Mouse (Mus musculus): ENCODE measurements around the gene Exoc3l2.

Exoc3l2 gene

DNA sequence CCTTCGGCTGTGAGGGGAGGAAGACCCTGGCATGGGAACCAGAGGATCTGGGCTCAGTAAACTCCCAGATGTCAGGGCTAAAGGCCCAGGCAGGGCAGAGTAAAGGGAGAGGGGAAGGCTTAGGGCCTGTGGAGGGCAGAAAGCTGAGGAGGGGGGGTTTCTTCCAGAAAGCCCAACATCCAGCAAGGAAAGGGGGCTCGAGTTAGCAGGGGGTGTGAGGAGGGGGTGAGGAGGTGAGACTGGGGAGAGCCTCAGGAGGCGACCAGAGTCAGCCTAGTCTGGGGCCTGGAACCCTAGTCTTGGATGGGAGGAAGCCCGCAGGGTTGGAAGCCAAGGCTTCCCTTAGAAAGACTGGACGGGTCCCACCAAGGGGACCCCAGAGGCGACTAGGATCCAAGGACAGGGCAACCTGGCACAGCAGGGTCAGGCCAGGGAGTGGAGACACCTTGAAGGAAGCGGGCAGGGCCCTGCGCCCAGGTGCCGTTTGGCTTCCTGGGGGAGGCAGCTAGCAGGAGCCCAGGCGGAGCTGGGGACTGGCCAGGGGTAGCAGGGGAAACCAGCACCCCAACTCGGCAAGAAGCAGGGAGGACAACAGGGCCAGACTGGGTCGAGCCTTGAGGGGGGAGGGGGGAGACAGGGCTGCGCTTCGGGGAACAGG lies 5.6 kb upstream of the Exoc3l2 start:
- DNase-seq: no peak

GRCm38 (mm10) chr7:19458072-19458486 lies 5.1 kb upstream of the Exoc3l2 start:
- DNase-seq: peak; percentile 88

DNA sequence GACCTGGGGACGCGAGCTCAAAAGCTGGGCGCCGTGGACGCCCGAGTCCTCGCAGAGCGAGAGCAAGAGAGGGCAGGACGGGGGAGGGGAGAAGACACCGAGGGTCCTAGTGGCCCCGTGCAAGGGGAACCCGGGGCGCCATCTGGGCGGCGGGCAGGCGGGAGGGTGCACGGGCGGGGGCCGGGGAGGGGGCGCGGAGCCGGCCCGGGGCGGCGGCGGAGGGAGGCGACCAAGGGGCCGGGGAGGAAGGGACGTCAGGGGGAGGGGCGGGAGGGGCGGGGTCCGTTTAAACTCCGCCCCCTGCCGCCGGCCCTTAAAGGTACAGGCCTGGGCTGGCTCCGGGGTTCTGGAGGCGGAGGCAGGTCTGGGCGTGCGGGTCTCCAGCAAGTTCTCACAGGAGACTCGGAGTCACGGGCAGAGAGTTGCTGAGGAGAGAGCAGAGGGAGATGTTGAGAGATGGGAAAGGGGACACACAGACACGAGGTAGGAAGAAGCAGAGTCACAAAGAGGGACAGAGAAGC lies 4.5 kb upstream of the Exoc3l2 start, which contains the start of gene Mark4:
Gene Mark4, minus strand, starts transcription at position 231 of the 521 bp plus-strand sequence.
- DNase-seq: peak; percentile 90

DNA sequence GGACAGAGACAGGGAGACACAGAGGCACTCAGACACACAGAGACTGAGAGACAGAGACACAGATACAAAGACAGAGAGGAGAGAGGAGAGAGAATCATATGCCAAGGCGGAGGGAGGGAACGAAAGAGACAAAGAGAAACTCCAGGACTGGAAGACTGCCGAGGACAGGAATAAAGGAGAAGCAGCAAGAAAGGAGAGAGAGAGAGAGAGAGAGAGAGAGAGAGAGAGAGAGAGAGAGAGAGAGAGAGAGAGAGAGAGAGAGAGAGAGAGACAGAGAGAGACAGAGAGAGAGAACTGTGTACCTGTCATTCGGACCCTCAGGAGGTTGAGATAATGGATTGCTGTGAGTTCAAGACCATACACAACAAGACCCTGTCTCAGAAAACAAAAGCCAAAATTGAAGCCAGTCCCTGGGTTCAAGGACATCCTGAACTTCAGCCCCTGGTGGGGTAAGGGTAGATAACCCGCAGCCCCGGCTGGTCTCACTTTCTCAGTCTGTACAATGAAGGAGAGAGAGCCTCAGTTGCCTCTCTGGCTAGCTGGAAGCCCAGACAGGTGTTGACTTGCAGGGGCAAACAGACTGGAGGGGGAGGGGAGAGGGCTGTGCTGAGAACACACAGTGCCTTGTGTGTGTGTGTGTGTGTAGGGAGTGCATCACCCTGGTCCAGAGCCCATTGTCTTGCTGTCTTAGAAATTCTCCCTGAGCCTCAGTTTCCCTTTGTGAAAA lies 3.8 kb upstream of the Exoc3l2 start:
- no peak for DNase-seq

DNA sequence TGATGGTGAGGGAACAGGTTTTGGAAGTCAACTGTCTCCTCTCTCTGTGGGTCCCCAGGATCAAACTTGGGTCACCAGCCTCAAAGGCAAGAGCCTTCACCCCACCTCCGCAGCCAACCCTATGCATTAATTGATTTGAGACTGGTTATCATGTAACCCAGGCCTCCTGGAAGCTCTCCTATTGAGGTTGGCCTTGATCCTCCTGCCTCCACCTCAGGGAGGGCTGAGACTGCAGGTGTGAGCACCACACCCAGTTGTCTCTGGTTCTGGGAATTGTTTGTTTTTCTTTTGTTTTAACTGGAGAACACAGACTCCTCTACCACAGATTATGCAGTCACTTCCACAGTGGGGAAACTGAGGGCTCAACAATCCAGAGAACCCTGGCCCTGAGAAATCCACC lies 2.6 kb upstream of the Exoc3l2 start:
- DNase-seq: no peak

- peak; percentile 91 for DNase-seq
Measured at GRCm38 (mm10) chr7:19461488-19461887, 1.6 kb upstream of the Exoc3l2 start.

- DNase-seq: no peak
Measured at GRCm38 (mm10) chr7:19462443-19462842, 688 bp upstream of the Exoc3l2 start.

DNA sequence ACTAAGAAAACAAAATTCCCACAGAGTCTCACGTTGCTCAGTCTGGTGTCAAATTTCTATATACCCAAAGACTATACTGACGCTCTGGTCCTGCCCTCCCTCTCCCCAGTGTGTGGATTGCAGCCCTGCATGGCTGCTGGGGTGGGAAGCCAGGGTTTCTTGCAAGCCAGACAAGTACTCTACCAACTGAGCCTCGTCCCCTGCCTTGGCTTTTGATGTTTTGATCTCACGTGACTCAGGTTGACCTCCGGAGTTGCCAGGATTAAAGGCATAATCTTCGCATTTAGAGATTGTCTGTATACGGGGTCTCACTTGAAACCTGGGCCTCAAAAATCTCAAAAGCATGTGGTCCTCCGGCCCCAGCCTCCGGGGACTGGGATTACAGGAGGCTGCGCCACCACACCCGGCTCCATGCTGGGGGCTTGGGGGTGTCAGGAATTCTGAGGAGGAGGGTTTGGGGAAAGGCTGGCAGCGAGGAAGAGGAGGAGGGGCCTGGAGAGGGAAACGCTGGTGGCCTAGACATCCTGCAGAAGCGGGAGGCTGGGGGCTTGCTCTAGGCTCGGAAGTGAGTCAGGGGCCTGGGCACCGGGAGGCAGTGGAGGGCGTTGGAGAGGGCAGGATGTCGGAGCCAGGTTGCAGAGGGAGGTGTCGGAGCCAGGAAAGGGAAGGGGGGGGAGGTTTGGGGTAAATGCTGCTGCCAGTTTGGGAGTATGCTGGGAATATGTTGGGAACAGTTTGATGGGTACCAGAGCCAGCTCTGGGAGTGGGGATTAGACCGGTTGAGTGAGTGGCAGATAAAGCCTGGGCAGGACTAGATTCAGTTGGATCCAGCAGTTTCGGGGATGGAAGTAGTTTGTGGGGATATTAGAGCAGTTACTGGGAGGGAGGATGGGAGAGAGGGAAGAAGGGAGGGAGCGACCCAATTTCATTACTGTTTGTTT lies 1.5 kb downstream of the Exoc3l2 start:
- DNase-seq: peak; percentile 70

GRCm38 (mm10) chr7:19466602-19467145 lies 3.5 kb downstream of the Exoc3l2 start:
- peak; percentile 55 for DNase-seq

- DNase-seq: peak; percentile 48
Measured at GRCm38 (mm10) chr7:19467638-19468037, 4.5 kb downstream of the Exoc3l2 start.

- peak; percentile 31 for DNase-seq
Measured at GRCm38 (mm10) chr7:19468279-19468678, 5.1 kb downstream of the Exoc3l2 start.

- DNase-seq: peak; percentile 27
Measured at GRCm38 (mm10) chr7:19469404-19469803, 6.3 kb downstream of the Exoc3l2 start.

GRCm38 (mm10) chr7:19470308-19470707 lies 7.2 kb downstream of the Exoc3l2 start:
- peak; percentile 41 for DNase-seq

- peak; percentile 80 for DNase-seq
Measured at GRCm38 (mm10) chr7:19472403-19472802, 9.3 kb downstream of the Exoc3l2 start.

- peak; percentile 89 for DNase-seq
Measured at GRCm38 (mm10) chr7:19473875-19474443, 10.8 kb downstream of the Exoc3l2 start.

- peak; percentile 28 for DNase-seq
Measured at GRCm38 (mm10) chr7:19477084-19477483, 14.0 kb downstream of the Exoc3l2 start.

DNA sequence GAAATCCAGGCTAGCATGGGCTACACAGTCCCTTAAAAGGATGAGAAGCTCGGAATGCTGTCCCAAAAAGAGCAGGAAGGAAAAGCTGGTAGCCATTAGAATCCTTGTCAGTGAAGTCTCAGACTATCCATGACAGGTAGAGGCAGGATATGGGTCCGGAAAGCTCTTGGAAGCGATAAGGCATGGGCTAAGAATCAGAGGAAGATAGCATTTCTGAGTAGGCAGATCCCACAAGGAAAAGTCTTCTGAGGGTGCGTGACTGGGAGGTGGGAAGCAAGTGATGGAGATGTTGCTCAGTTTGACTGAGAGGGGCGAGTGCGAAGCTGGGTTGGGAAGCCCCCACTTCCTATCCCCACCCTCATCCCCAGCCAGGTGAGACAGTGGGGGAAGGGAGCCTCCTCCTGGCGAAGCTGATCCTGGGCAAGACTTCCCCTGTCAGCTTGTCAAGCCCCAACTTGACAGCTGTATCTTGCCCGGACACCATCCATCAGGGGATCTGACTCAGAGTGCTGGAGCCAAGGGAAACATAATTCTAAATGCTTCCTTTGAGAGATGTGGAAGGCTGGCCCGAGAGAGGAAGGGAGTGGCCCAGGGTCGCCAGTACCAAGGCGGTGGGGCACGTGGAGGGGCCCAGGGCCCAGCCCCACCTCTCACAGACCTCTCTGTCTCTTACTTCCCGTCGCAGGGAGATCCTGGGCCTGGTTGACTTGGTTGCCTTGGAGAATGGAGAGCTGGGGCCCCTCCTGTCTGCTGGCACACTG lies 14.7 kb downstream of the Exoc3l2 start:
- DNase-seq: peak; percentile 70

GRCm38 (mm10) chr7:19483281-19483680 lies 20.1 kb downstream of the Exoc3l2 start:
- DNase-seq: no peak

DNA sequence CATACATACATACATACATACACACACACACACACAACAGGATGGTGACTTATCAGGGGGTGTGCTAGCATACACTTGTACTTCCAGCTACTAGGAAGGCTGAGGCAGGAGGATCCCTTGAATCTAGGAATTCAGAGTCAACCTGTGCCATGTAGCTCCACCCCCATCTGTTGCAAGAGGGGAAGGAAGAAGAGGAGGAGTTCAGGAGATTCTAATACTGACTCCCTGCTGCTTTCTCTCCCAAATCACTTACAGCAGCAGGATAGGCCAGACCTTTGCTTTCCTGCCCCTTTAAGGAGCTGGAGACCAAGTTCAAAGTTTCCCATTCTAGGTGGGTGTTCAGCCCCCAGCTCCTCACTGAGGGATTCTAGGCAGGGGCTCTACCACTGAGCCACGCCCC lies 22.4 kb downstream of the Exoc3l2 start:
- no peak for DNase-seq

DNA sequence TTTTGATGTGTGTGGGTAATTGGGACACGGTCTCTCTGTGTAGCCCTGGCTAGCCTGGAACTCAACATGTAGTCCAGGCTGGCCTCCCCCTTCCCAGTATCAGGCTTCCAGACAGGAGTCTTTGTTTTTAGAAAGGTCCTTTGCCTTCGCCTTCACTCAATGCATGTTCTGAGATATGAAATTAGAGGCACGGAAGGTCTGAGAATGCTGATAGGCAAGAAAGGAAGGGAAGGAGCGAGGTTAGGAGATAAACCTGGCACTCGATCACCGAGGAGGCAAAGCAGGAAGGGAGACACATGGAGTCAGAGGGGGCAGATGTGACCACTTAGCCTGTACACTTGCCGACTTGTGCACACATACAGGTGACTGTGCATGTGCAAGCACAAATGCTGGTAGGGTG lies 23.4 kb downstream of the Exoc3l2 start:
- DNase-seq: no peak

DNA sequence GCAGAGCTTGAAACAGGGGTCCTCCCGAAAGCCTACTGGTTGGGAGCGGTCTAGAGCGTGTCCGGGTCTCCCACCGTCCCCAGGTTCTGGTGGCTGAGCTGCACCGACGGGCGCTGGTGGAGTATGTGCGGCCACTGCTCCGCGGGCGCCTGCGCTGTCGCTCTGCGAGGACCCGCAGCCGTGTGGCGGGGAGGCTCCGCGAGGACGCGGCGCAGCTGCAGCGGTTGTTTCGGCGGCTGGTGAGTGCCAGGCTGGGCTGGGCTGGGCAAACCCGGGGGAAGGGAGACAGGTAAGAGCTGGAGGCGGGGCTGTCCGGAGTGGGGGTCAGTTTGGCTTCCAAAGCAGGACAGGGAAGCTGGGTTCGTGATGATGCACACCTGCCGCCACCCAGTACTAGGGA lies 26.4 kb downstream of the Exoc3l2 start:
- peak; percentile 19 for DNase-seq
